Mouse (Mus musculus) megakaryocyte, embryonic 14.5 days (primary cell): ENCODE measurements around the gene Gm28710. TPM values are rescaled to one million over a fixed set of nuclear protein-coding genes. Genes with fewer than 3 reads are reported as not detected.

Source experiments
- H3K27me3 ChIP-seq: replicated peaks from 2 replicates; pipeline ENCODE3; 2012; ENCODE audit warnings: inconsistent platforms
- H3K36me3 ChIP-seq: replicated peaks from 2 replicates; pipeline ENCODE3; 2012; ENCODE audit warnings: low read length, inconsistent platforms, mixed read lengths
- H3K4me1 ChIP-seq: 2 replicates; pipeline ENCODE4 v1.6.1; 2012; ENCODE audit warnings: inconsistent platforms
- H3K4me3 ChIP-seq: replicated peaks from 2 replicates; pipeline ENCODE3; 2012; ENCODE audit warnings: moderate library complexity, mild to moderate bottlenecking, inconsistent platforms
- H3K9me3 ChIP-seq: 2 replicates; pipeline ENCODE4 v1.6.1; 2012; ENCODE audit warnings: inconsistent platforms
- FLI1 ChIP-seq: IDR thresholded peaks from 2 replicates; pipeline ENCODE4 v1.6.1; 2012; ENCODE audit warnings: low read length, inconsistent platforms, mixed read lengths
- GATA1 ChIP-seq: IDR thresholded peaks from 3 replicates; pipeline ENCODE4 v1.6.1; 2012; ENCODE audit warnings: mixed read lengths, low read length, inconsistent platforms, borderline replicate concordance
- polyA plus RNA-seq: library from polyadenylated mRNA; stranded (reverse); fragments of >175 nt; gene quantifications from 2 replicates; pipeline ENCODE4 v1.2.3, GENCODE M21; 2012; ENCODE audit warnings: low replicate concordance; ENCODE audit not compliant: insufficient read depth

Gm28710 gene
- not detected in 2 replicates for polyA plus RNA-seq

GRCm38 (mm10) chr5:16791243-16791860 is at the start of gene Gm28710:
Gm28710 (plus strand) TSS chr5:16791810.
- Histone ChIP-seq H3K4me1 (no peaks in the 10 kb centered on the region), H3K4me3 (no peak within 1 kb of the TSS), H3K36me3 (no peaks in the 10 kb centered on the region), H3K27me3 (no peaks in the 10 kb centered on the region), H3K9me3 (no peaks in the 10 kb centered on the region)
- TF ChIP-seq GATA1 (no peak), FLI1 (no peak)

- Histone ChIP-seq H3K4me1 (no peaks in the 10 kb centered on the region), H3K36me3 (no peaks in the 10 kb centered on the region), H3K27me3 (no peaks in the 10 kb centered on the region), H3K9me3 (peaks cover 5% of the 10 kb centered on the region), H3K4me3 (no peak overlapping the region)
- TF ChIP-seq GATA1 (no peak), FLI1 (no peak)
These were observed 14.4 kb upstream of the Gm28710 start for GRCm38 (mm10) chr5:16777176-16777575.

GRCm38 (mm10) chr5:16778610-16779172 is 12.9 kb upstream of the Gm28710 start:
- Histone ChIP-seq H3K27me3 (no peaks in the 10 kb centered on the region), H3K36me3 (no peaks in the 10 kb centered on the region), H3K9me3 (peaks cover 5% of the 10 kb centered on the region), H3K4me1 (no peaks in the 10 kb centered on the region), H3K4me3 (no peak overlapping the region)
- no peak for TF ChIP-seq FLI1
- TF ChIP-seq GATA1: no peak

DNA sequence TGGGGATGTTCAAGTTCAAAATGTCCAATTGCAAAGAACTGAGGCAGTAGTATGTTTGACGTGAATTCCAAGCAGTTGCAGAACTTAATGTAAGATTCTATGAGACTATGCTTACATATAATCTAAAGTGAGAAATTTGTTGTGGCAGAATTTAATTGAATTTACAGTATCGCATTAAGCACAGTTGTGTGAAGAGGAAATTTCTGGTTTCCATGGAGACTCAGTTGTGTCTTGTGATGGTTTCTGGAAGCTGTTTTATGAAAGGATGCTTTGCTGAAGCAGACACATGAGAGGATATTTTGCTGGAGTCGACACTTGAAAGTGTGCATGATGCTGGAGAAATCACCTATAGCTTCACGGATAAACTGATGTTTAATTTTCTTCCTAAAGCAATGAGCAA is 6.0 kb upstream of the Gm28710 start:
- Histone ChIP-seq H3K36me3 (no peaks in the 10 kb centered on the region), H3K4me1 (no peaks in the 10 kb centered on the region), H3K4me3 (no peak overlapping the region), H3K27me3 (no peaks in the 10 kb centered on the region), H3K9me3 (no peaks in the 10 kb centered on the region)
- no peak for TF ChIP-seq FLI1
- TF ChIP-seq GATA1: no peak

- H3K36me3 ChIP-seq: no peaks in the 10 kb centered on the region
- no peaks in the 10 kb centered on the region for H3K9me3 ChIP-seq
- H3K27me3 ChIP-seq: no peaks in the 10 kb centered on the region
- no peak for TF ChIP-seq GATA1
- TF ChIP-seq FLI1: no peak
- no peaks in the 10 kb centered on the region for H3K4me1 ChIP-seq
- H3K4me3 ChIP-seq: no peak overlapping the region
These were observed 3.4 kb downstream of the Gm28710 start for GRCm38 (mm10) chr5:16794972-16795371.

- Histone ChIP-seq H3K4me1 (no peaks in the 10 kb centered on the region), H3K27me3 (no peaks in the 10 kb centered on the region), H3K36me3 (no peaks in the 10 kb centered on the region), H3K9me3 (no peaks in the 10 kb centered on the region), H3K4me3 (no peak overlapping the region)
- TF ChIP-seq GATA1: no peak
- no peak for TF ChIP-seq FLI1
These were observed 11.1 kb downstream of the Gm28710 start for GRCm38 (mm10) chr5:16802726-16803125.

DNA sequence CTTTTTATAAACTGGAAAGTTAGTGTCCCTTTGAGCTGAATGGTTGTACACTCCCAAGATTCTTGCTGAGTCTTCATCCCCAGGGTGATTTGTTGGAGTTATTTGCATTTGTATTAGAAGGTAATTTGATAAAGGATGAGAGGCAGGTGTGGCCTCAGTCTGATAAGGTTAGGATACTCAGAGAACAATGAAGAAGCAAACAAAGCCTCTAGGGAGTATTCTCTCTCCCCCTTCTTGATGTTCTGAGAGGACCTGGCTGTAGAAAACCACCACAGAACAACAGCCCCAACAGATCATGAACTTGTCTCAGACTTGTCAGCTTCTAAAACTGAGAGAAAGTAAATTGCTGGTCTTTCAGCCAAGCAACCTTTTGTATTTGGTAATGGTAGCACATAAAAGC is 47.4 kb downstream of the Gm28710 start:
- H3K36me3 ChIP-seq: no peaks in the 10 kb centered on the region
- no peak overlapping the region for H3K4me3 ChIP-seq
- TF ChIP-seq GATA1: no peak
- TF ChIP-seq FLI1: no peak
- H3K4me1 ChIP-seq: no peaks in the 10 kb centered on the region
- H3K27me3 ChIP-seq: no peaks in the 10 kb centered on the region
- H3K9me3 ChIP-seq: no peaks in the 10 kb centered on the region

DNA sequence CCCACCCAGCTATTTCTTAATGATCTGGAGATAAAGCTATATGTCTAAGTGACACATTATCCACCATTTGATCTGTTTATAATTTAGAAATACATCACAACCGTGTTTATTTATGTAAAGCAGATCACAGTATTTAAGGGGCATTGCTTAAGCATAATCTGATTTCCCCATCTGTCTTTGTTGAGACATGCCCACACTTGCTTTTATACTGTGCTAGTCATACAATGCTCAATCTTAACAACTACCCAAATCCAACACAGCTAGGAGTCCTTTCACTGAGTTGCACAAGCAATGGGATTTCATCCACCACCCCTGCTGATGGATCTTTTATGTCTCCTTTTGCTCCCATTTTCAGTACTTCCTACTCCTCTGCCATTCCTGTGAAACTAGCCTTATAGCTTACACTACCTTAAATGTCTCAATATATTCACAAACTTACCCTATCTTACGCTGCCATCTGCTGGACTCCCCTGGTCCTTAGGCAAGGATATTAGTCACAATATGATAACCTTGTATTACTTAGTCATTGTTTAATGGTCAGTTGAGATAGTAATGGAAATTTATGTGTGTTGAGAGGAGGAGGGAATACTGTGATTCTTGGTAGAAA is 77.8 kb downstream of the Gm28710 start:
- no peaks in the 10 kb centered on the region for H3K27me3 ChIP-seq
- H3K4me3 ChIP-seq: no peak overlapping the region
- H3K4me1 ChIP-seq: peaks cover 9% of the 10 kb centered on the region
- H3K36me3 ChIP-seq: no peaks in the 10 kb centered on the region
- H3K9me3 ChIP-seq: no peaks in the 10 kb centered on the region
- TF ChIP-seq FLI1: no peak

- H3K4me1 ChIP-seq: no peaks in the 10 kb centered on the region
- no peaks in the 10 kb centered on the region for H3K36me3 ChIP-seq
- TF ChIP-seq GATA1 (no peak), FLI1 (no peak)
- no peaks in the 10 kb centered on the region for H3K9me3 ChIP-seq
- no peak overlapping the region for H3K4me3 ChIP-seq
- no peaks in the 10 kb centered on the region for H3K27me3 ChIP-seq
These were observed 102.6 kb downstream of the Gm28710 start for GRCm38 (mm10) chr5:16894161-16894560.

DNA sequence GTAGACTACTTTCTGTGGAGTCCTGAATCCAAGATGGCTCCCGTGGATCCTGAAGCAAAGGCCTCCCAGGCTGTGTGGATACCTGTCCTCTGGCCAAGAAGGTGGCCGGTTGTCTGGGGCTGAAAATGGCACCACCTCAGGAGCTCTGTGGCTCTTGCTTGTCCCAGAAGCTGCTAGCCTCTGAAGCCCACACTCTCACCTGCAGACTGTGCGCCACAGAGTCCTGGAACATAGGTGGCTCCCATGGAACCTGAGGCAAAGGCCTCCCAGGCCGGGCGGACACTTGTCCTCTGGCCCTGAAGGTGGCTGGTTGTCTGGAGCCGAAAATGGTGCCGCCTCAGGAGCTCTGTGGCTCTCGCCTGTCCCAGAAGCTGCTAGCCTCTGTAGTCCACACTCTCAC is 128.2 kb downstream of the Gm28710 start:
- Histone ChIP-seq H3K4me1 (no peaks in the 10 kb centered on the region), H3K4me3 (no peak overlapping the region), H3K27me3 (no peaks in the 10 kb centered on the region), H3K9me3 (peaks cover 4% of the 10 kb centered on the region), H3K36me3 (no peaks in the 10 kb centered on the region)
- TF ChIP-seq GATA1 (no peak), FLI1 (no peak)
